Mouse (Mus musculus): ENCODE measurements around the gene Hoxb4. TPM values are rescaled to one million over a fixed set of nuclear protein-coding genes. Genes with fewer than 3 reads are reported as not detected.

Gene Hoxb4
- polyA plus RNA-seq, 1 experiment from 2014 or later: not detected

- no peaks in the 10 kb centered on the region for H3K9me3 ChIP-seq
- H3K27ac ChIP-seq: no peak overlapping the region
- H3K9ac ChIP-seq: no peak overlapping the region
- H3K36me3 ChIP-seq (replicated peaks): no peaks in the 10 kb centered on the region
- peaks cover 3% of the 10 kb centered on the region for H3K4me1 ChIP-seq
- 6% methylated on average over 4 of the region's 4 CpGs for WGBS
- H3K4me2 ChIP-seq: no peak overlapping the region
- no peak overlapping the region for H3K4me3 ChIP-seq (replicated peaks)
- no peak for ATAC-seq (ENCODE audit: low FRiP score)
- peaks cover 96% of the 10 kb centered on the region for H3K27me3 ChIP-seq
These were observed 29.6 kb downstream of the Hoxb4 start for GRCm38 (mm10) chr11:96347717-96348116.

- WGBS: 2% methylated on average over 21 of the region's 21 CpGs
- Histone ChIP-seq H3K4me3 (replicated peaks) (no peak overlapping the region), H3K36me3 (replicated peaks) (no peaks in the 10 kb centered on the region), H3K9me3 (no peaks in the 10 kb centered on the region), H3K9ac (no peak overlapping the region), H3K4me1 (peaks cover 6% of the 10 kb centered on the region), H3K27me3 (peaks cover 96% of the 10 kb centered on the region), H3K27ac (no peak overlapping the region), H3K4me2 (no peak overlapping the region)
- ATAC-seq (ENCODE audit: low FRiP score): no peak
These were observed 30.3 kb downstream of the Hoxb4 start for GRCm38 (mm10) chr11:96348141-96348928.

- no peak for ATAC-seq (ENCODE audit: low FRiP score)
- no peak overlapping the region for H3K4me3 ChIP-seq (replicated peaks)
- H3K4me2 ChIP-seq: no peak overlapping the region
- no peak overlapping the region for H3K9ac ChIP-seq
- no peak overlapping the region for H3K27ac ChIP-seq
- 12% methylated on average over 3 of the region's 3 CpGs for WGBS
- H3K9me3 ChIP-seq: no peaks in the 10 kb centered on the region
- H3K4me1 ChIP-seq: peaks cover 6% of the 10 kb centered on the region
- peaks cover 93% of the 10 kb centered on the region for H3K27me3 ChIP-seq
- H3K36me3 ChIP-seq (replicated peaks): no peaks in the 10 kb centered on the region
These were observed 30.9 kb downstream of the Hoxb4 start for GRCm38 (mm10) chr11:96348988-96349387.

GRCm38 (mm10) chr11:96349491-96350340, 31.6 kb downstream of the Hoxb4 start:
- H3K4me1 ChIP-seq: peaks cover 12% of the 10 kb centered on the region
- H3K36me3 ChIP-seq (replicated peaks): no peaks in the 10 kb centered on the region
- H3K27ac ChIP-seq: no peak overlapping the region
- 1% methylated on average over 13 of the region's 14 CpGs for WGBS
- H3K4me3 ChIP-seq (replicated peaks): no peak overlapping the region
- H3K9me3 ChIP-seq: no peaks in the 10 kb centered on the region
- ATAC-seq (ENCODE audit: low FRiP score): no peak
- H3K9ac ChIP-seq: no peak overlapping the region
- H3K4me2 ChIP-seq: no peak overlapping the region
- peaks cover 93% of the 10 kb centered on the region for H3K27me3 ChIP-seq

DNA sequence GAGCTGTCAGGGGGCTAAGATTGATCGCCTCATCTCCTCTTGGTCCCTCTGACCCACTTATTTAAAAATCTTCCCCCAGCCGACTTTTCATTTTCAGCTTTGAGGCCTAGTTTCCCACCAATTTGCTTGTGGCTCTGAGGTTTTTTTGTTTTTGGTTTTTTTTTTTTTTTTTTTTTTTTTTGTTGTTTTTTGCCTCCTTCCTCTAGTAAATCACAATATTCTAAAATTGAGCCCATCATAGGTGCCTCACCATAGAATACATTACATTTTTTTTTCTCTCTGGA, 32.2 kb downstream of the Hoxb4 start, which contains the start of gene Hoxb2:
TSS of gene Hoxb2 (plus strand) at position 185 of the 284 bp plus-strand sequence.
- Histone ChIP-seq H3K27ac (no peak within 1 kb of the TSS), H3K4me2 (no peak within 1 kb of the TSS), H3K4me3 (replicated peaks) (no peak within 1 kb of the TSS), H3K36me3 (replicated peaks) (no peaks in the 10 kb centered on the region), H3K9ac (no peak within 1 kb of the TSS), H3K9me3 (no peaks in the 10 kb centered on the region), H3K4me1 (peaks cover 12% of the 10 kb centered on the region), H3K27me3 (peaks cover 93% of the 10 kb centered on the region)
- no peak for ATAC-seq (ENCODE audit: low FRiP score)
- 3% methylated on average over 2 of the region's 2 CpGs for WGBS

- H3K9me3 ChIP-seq: no peaks in the 10 kb centered on the region
- no peak overlapping the region for H3K27ac ChIP-seq
- H3K9ac ChIP-seq: no peak overlapping the region
- peaks cover 10% of the 10 kb centered on the region; the same call in 1 of the 2 replicates for H3K4me1 ChIP-seq
- peaks cover 90% of the 10 kb centered on the region for H3K27me3 ChIP-seq
- ATAC-seq (ENCODE audit: low FRiP score): no peak
- H3K36me3 ChIP-seq (replicated peaks): no peaks in the 10 kb centered on the region
- no peak overlapping the region for H3K4me2 ChIP-seq
- 5% methylated on average over 2 of the region's 2 CpGs for whole genome bisulfite sequencing
- H3K4me3 ChIP-seq (replicated peaks): no peak overlapping the region
These were observed 32.7 kb downstream of the Hoxb4 start for GRCm38 (mm10) chr11:96350791-96351190.

- no peak overlapping the region for H3K4me3 ChIP-seq (replicated peaks)
- no peak overlapping the region for H3K9ac ChIP-seq
- under 1% methylated on average over 11 of the region's 11 CpGs for WGBS
- no peak overlapping the region for H3K4me2 ChIP-seq
- H3K27me3 ChIP-seq: peaks cover 90% of the 10 kb centered on the region
- H3K36me3 ChIP-seq (replicated peaks): no peaks in the 10 kb centered on the region
- H3K4me1 ChIP-seq: peaks cover 10% of the 10 kb centered on the region; the same call in 1 of the 2 replicates
- no peaks in the 10 kb centered on the region for H3K9me3 ChIP-seq
- H3K27ac ChIP-seq: no peak overlapping the region
- ATAC-seq (ENCODE audit: low FRiP score): no peak
These were observed 33.2 kb downstream of the Hoxb4 start for GRCm38 (mm10) chr11:96351312-96351711.

GRCm38 (mm10) chr11:96351831-96352230, 33.8 kb downstream of the Hoxb4 start:
- H3K9me3 ChIP-seq: no peaks in the 10 kb centered on the region
- peaks cover 10% of the 10 kb centered on the region; the same call in 1 of the 2 replicates for H3K4me1 ChIP-seq
- H3K9ac ChIP-seq: no peak overlapping the region
- no peaks in the 10 kb centered on the region for H3K36me3 ChIP-seq (replicated peaks)
- WGBS: under 1% methylated on average over 22 of the region's 22 CpGs
- H3K4me3 ChIP-seq (replicated peaks): no peak overlapping the region
- H3K4me2 ChIP-seq: no peak overlapping the region
- H3K27ac ChIP-seq: no peak overlapping the region
- ATAC-seq (ENCODE audit: low FRiP score): no peak
- H3K27me3 ChIP-seq: peaks cover 90% of the 10 kb centered on the region

DNA sequence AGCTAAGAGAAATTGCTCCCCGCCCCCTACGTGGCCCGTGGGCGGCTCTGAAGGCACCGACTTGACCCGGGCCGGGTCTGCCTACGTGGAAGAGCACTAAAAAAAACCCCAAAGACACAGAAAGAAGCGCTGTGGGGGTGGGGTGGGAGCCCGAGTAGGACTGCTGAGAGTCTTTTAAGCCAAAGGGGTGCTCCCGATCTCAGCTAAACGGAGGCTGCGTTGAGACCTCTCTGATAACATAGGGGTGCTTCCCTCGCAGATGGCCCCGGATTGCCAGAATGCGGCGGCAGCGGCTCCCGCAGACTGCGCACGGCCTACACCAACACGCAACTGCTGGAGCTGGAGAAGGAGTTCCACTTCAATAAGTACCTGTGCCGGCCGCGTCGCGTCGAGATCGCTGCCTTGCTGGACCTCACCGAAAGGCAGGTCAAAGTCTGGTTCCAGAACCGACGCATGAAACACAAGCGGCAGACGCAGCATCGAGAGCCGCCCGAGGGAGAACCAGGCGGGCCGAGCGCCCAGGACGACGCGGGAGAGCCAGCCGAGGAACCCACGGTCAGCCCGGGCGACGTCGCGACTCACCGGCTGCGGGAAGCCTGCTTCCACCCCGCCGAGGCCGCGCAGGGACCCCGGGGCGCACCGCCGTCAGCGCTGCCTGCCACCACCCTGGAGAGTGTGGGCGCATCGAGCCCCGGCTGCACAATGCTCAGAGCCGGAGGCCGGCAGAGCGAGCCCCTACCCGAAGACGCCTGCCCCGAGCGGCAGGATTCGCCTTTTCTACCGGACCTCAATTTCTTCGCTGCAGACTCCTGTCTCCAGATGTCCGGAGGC, 34.8 kb downstream of the Hoxb4 start:
- no peak overlapping the region for H3K9ac ChIP-seq
- H3K4me2 ChIP-seq: no peak overlapping the region
- no peaks in the 10 kb centered on the region for H3K36me3 ChIP-seq (replicated peaks)
- H3K4me1 ChIP-seq: peaks cover 10% of the 10 kb centered on the region; the same call in 1 of the 2 replicates
- H3K4me3 ChIP-seq (replicated peaks): 0 out of 2 replicates have a peak overlapping the region, but pooled peaks have one; percentile 2
- ATAC-seq (ENCODE audit: low FRiP score): no peak
- under 1% methylated on average over 65 of the region's 75 CpGs for WGBS
- H3K9me3 ChIP-seq: no peaks in the 10 kb centered on the region
- H3K27me3 ChIP-seq: peaks cover 94% of the 10 kb centered on the region
- no peak overlapping the region for H3K27ac ChIP-seq

- H3K27ac ChIP-seq: no peak overlapping the region
- no peak overlapping the region for H3K4me2 ChIP-seq
- H3K9ac ChIP-seq: no peak overlapping the region
- H3K4me3 ChIP-seq (replicated peaks): 0 out of 2 replicates have a peak overlapping the region, but pooled peaks have one; percentile 2
- no peaks in the 10 kb centered on the region for H3K9me3 ChIP-seq
- WGBS: 0% methylated on average over 14 of the region's 14 CpGs
- peaks cover 10% of the 10 kb centered on the region; the same call in 1 of the 2 replicates for H3K4me1 ChIP-seq
- peaks cover 93% of the 10 kb centered on the region for H3K27me3 ChIP-seq
- no peaks in the 10 kb centered on the region for H3K36me3 ChIP-seq (replicated peaks)
- no peak for ATAC-seq (ENCODE audit: low FRiP score)
These were observed 35.4 kb downstream of the Hoxb4 start for GRCm38 (mm10) chr11:96353522-96353841.

GRCm38 (mm10) chr11:96353939-96354338, 35.9 kb downstream of the Hoxb4 start:
- Histone ChIP-seq H3K9ac (no peak overlapping the region), H3K27ac (no peak overlapping the region), H3K9me3 (no peaks in the 10 kb centered on the region), H3K27me3 (peaks cover 93% of the 10 kb centered on the region), H3K4me3 (replicated peaks) (no peak overlapping the region), H3K4me1 (peaks cover 10% of the 10 kb centered on the region; the same call in 1 of the 2 replicates), H3K36me3 (replicated peaks) (no peaks in the 10 kb centered on the region), H3K4me2 (peak overlapping the region; percentile 40; the same call in 1 of the 2 replicates)
- WGBS: 2% methylated on average over 8 of the region's 8 CpGs
- no peak for ATAC-seq (ENCODE audit: low FRiP score)

- peaks cover 92% of the 10 kb centered on the region for H3K27me3 ChIP-seq
- H3K36me3 ChIP-seq (replicated peaks): no peaks in the 10 kb centered on the region
- peaks cover 10% of the 10 kb centered on the region; the same call in 1 of the 2 replicates for H3K4me1 ChIP-seq
- H3K27ac ChIP-seq: no peak overlapping the region
- 0% methylated on average over 25 of the region's 25 CpGs for WGBS
- peak overlapping the region; percentile 19 for H3K4me3 ChIP-seq (replicated peaks)
- H3K9ac ChIP-seq: no peak overlapping the region
- peak overlapping the region; percentile 40 for H3K4me2 ChIP-seq
- ATAC-seq (ENCODE audit: low FRiP score): no peak
- no peaks in the 10 kb centered on the region for H3K9me3 ChIP-seq
These were observed 36.3 kb downstream of the Hoxb4 start for GRCm38 (mm10) chr11:96354376-96354775.

Measured in forebrain, embryonic 12.5 days (tissue).